Mouse (Mus musculus) kidney, adult 9 months (tissue): Measurements from ENCODE around the gene Slfn3.
"Not testable (repeated sequence)": the region's sequence is repeated elsewhere in the genome, so short reads cannot be mapped to it uniquely, and the experiment has no call there.

Experiments
- DNase-seq: peaks from one replicate; pipeline ENCODE4 v3.0.0; 2022

Gene Slfn3

DNA sequence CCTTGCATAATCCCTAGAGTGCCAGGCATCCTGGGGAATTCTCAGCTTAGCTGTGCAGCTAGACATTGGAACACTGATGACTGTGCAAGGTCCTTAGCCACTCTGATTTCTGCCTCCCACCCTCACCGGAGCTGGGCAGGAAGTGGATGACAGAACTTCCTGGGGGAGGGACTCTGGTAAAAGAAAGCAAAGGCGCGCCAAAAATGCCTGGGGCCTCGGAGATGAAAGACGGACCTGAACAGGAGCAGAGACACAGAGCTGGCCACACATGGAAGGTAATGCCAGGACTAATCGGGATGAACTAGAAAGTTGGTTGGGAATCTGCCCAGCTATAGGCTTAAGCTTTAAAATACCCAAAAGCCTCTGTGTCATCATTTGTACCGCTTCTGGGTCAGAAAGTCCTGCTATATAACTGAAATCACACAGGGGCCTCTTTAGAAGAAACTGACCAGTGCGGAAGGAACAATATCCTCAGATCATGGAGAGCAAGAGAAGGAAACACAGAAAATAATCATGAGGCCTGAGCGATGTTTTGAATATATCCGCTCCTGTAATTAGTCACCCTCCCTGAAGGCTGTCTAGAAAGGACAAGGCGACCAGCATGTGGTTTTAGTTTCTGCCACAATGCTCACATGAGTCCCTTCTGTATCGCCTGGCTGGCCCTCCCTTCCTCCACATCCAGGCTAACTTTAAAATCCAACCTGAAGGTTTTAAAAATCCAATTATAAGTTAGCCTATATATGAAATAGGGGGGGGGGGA is at the start of gene Slfn3:
Gene Slfn3 (plus strand): TSS at position 197 of the 760 bp plus-strand sequence.
- DNase-seq = peak; percentile 45

DNA sequence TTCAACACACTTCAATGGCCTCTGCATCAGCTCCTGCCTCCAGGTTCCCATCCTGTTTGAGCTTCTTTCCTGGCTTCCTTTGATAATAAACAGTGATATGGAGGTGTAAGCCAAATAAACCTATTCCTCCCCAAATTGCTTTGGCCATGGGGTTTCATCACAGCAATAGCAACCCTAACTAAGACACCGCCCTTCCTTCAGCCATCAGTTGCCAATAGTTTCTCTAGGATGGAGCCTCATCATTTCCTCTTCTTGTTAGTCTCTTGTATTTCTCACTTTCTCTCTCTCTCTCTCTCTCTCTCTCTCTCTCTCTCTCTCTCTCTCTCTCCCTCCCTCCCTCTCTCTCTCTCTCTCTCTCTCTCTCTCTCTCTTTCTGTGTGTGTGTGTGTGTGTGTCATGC is 42.2 kb upstream of the Slfn3 start:
- not testable (repeated sequence) for DNase-seq

DNA sequence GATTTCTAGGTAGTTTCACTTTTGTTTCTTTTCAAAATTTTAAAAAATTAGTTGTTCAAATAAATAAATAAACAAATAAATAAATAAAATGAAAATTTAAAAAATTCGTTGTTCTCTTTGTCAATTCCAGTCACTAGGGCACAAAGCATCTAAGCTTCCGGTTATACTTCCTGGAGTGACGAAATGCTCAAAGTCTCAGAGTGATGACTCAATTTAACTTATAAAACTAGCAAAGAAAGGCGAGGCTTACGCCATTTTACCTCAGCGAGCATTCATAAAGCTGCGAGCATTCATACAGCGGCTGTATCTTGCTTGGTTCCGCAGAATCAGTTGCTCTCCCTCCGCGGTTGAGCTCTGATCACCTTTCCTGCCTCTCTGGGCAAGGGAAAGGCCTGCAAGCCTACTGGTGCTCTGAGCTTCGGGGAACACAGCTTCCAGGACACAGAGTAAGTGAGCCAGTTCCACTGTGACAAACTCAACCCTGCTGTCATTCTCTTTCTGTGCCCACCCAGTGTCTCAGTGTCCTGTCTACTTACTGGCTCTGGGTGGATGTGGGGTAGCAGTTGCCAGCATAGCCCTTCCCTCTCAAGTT is 16.1 kb upstream of the Slfn3 start, which contains the start of gene Slfn4:
Gene Slfn4 (plus strand): TSS at position 239 of the 592 bp plus-strand sequence.
- no peak for DNase-seq

DNA sequence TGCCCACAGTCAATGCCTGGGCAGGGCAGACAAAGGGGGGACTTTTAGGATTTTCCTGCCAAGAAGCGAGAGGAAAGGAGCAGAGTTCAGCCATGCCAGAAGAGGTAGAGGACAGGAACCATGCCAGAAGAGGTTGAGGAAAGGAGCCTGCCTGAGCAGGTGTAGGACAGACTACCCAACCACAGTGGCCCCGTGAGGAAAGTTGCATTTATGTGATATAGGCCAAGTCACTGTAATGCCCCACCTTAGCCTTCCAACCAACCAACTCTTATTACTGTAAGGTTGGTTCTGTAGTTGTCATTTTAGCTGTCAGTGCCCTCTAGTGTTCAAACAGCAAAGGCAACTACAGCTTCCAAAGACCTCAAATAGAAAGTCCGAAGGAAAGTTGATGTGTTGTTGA is 871 bp downstream of the Slfn3 start:
- DNase-seq = peak; percentile 39

DNA sequence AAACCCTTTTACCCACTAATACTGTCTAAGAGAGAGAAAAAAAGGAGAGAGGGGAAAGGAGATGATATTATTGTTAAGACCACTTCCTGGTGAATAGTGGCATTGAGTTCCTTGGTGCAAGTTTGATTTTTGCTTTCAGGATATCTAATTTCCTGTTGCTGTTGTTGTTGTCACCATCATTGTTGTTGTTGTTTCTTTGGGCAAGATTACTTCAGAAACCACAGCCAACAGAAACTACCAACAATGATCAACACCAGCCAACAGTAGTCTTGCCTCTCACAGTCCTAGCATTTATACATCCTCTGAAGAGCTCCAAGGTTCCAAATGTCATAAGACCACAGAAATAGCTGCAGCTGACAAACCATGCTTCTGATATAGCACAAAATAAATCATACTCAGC is 13.9 kb downstream of the Slfn3 start:
- no peak for DNase-seq

DNA sequence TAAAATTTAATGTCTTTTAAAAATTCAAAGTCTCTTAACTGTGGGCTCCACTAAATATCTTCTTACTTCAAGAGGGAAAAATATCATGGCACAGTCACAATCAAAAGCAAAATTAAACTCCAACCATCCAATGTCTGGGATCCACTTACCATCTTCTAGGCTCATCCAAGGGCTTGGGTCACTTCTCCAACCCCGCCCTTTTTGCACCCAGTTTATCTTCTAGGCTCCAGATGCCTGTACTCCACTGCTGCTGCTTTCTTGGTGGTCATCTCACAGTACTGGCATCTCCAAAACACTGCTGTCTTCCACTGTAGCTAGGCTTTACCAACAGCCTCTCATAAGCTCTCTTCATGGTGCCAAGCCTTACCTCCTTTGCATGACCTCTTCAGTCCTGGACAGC is 25.0 kb downstream of the Slfn3 start:
- no peak for DNase-seq

DNA sequence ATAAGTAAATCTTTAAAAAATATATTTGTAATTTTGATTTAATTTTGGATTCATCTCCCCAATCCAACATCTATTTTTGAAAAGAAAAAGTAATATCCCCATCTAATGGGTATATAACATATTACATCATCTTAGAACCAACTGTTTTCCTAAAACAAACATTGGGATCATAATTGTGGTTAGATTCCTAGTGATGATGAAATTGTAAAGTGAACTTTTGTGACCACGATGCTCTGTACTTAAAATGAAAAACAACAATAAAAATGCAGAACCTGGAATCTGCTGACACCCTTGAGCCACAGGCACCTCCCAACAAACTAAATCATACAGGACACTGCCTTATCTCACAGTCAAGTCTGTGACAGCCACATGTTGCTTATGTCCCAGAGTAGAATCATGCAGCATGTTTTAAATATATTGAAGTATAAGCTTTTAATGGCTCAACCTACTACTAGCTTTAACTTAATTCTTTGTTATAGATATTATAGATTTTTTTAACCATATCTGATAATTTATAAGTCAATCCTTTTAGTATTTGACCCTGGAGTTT is 30.3 kb downstream of the Slfn3 start:
- DNase-seq = no peak

DNA sequence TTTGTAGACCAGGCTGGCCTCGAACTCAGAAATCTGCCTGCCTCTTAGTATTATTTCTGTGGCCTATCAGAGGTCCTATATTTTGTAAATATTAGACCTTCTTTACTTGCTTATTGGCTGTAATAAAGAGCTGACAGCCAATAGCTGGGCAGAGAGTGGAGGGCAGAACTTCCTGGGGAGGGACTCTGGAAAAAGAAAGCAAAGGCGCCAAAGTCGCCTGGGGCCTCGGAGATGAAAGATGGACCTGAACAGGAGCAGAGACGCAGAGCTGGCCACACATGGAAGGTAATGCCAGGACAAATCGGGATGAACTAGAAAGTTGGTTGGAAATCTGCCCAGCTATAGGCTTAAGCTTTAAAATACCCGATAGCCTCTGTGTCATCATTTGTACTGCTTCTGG is 32.2 kb downstream of the Slfn3 start:
- peak; percentile 4 for DNase-seq

DNA sequence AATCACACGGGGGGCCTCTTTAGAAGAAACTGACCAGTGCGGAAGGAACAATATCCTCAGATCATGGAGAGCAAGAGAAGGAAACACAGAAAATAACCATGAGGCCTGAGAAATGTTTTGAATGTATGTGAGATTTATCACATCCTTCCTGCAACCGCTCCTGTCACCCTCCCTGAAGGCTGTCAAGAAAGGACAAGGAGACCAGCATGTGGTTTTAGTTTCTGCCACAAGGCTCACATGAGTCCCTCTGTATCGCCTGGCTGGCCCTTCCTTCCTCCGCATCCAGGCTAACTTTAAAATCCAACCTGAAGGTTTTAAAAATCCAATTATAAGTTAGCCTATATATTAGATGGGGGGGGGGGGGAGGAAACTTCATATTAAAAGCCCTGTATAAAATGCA is 32.7 kb downstream of the Slfn3 start:
- DNase-seq = not testable (repeated sequence)

DNA sequence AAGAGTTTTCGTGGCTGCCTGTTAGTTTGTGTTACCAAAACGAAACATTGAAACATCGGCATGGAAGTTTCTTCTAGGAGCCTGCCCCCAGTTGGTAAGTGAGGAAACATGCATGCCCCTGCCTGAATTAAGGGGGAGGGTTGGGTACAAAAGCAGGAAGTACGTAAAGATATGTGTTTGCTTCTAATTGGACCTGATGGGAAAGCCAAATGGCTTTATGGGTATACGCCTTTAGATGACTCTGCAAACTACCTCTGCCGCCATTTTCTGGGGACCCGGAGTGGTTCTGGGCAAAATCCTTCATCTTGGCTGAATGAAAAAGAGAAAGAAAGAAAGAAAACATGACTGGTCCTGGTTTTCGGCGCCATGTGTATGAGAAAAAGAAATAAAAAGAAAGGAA is 33.1 kb downstream of the Slfn3 start:
- peak; percentile 3 for DNase-seq

DNA sequence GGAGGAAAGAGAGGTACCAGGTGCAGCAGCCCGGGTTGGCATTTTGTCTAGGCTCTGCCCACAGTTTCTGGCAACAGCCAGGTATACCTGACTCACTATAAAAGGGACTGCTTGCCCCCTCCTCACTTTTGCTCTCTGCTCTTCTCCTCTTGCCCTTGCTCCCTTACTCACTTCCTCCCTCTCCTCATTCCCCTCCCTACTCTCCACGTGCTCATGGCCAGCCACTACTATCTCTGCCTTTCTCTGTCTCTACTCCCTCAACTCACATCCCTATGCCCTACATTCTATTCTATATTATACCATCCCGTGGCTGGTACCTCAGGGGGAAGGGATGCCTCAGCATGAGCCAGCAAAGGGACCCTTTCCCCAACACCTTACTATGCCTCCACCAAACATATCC is 33.6 kb downstream of the Slfn3 start:
- DNase-seq = no peak

DNA sequence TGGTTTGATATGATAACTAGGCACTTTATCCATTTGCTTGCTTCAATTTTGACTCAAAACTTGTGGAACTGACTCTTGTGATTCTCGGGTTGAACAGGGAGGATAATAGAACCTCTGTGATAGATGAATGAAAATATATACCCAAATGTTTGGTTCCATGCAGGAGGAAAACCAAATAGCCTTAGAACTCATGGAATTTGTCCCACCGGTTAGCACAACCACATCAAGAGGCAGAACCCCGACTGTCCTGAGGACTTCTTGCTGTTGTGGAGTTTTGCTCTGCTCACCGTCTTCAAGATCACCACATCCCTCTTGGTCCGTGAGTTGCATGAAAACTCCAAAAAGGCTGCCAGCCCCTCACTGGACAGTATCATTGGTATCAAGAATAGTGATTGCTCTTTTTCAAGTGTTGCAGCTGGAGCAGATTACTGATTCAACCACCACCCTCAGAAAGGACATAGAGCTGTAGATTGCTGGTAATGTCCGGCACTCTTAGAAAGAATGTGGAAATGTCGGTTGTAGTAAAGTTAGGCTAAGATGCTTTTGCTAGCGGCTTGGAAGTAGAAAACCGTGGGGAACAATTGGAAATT is 34.3 kb downstream of the Slfn3 start:
- DNase-seq = no peak

DNA sequence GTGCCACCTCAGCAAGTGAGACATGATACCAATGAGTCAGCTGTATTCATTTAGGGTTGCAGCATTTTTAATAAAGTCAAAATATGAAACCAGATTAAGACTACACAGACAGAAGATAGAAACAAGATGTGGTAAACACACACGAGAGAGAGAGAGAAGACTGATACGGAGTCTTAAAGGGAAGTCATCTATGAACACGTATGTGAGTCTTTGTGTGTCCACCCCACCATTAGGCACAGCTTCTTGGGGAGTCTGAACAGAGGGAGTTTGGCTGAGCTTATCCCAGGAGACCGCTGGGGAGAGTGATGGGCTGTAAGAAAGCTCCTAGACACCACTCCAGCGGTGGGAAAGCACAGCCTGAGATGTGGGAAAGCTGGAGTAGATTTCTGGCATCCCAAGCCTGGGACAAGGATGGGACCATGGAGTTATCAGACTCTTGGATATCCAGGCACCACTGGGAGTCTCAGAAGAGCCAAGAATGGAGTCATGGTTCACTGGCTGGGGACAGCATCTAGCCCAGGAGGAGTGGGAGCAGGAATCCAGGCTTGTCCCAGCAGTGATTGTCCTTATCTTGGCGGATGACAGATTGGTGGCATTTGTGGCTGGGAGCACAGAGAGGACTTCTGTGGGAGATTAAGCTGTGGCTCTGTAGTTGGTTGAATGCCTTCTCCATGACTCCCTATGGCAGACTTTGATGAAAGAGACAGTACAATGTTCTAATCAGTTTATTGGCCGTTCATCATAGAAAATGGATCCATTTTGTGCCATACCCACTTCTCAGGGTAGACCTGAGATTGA is 37.0 kb downstream of the Slfn3 start:
- DNase-seq = no peak

DNA sequence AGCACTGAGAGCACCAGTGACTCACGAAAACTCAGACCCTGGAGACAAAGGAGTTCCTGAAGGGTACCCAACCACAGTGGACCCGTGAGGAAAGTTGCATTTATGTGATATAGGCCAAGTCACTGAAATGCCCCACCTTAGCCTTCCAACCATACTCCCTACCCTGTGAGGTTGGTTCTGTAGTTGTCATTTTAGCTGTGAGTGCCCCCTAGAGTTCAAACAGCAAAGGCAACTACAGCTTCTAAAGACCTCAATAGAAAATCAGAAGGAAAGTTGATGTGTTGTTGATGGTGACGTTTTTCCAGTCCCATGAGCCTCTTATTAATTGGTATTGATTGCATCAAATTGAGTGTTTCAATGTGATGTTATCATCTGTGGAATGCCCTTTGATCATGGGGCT is 39.8 kb downstream of the Slfn3 start:
- DNase-seq = peak; percentile 20

DNA sequence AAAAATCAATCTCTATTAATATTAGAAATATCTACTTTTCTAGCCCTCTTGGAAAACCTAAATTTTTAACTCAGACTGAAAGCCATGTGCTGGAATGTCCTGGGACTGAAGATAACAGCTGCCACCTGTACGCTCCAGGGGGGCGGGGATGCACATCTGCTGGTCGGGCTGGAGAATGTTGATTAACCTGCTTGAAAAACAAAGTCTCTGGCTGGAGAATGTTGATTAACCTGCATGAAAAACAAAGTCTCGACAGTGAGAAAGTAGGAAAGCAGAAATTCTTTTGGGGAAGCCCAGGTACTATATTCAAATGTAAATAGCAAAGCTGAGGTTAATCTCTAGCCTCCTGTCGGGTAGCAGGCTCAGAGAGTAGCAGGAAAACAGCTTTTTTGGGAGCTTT is 42.5 kb downstream of the Slfn3 start:
- DNase-seq = not testable (repeated sequence)

DNA sequence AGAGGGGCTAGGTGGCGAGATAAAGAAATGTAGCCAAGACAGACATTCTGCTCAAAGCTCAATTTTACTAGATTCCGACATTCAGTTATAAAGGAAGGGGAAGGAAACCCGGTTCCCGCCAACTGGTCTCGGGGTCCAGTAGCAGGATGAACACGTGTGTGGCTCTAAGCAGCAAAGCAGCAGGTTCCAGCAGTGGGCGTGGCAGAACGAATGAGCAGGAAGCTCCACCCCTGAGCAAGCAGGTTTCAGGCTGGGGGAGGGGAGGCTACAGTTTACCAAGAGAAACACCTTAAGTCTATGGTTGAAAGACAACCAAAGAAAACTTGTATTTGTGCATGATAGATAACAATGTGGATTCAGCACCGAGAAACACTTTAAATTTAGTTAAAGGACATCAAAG is 46.3 kb downstream of the Slfn3 start:
- not testable (repeated sequence) for DNase-seq

DNA sequence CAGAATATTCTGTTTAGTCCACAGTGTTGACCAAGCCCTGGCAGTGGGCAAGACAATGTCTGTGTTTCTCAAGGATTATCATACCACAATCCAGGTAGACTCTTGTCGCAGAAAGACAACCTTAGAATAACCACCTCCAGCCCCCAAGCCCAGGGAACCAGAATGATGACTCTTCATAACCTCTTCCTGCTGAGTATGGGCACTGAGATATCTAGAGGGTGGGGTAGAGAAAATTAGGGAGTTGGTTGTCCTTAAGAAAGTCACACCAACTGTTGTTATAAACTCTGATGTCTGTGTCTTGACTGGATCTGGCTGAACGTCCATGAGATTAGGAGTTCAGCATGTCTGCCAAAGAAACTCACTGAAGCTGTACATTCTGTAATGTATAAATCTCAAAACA is 47.3 kb downstream of the Slfn3 start:
- no peak for DNase-seq

DNA sequence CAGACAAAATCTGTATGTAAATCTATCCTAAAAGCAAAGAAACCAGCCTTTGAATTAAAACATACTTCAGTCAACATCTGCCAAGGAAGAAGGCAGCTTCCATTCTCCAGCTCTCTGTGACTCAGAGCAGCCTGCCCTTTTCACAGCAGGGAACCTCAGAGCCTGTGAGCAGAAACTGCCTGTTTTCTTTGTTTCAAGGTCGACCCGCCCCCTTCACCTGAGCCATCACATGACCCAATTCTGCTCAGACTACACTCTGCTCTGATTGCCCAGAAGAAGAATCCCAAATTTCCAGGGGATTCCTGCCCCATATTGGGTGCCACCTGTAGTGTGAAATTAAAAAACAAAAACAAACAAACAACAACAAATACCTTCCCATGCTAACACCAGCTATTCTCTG is 48.7 kb downstream of the Slfn3 start:
- no peak for DNase-seq

DNA sequence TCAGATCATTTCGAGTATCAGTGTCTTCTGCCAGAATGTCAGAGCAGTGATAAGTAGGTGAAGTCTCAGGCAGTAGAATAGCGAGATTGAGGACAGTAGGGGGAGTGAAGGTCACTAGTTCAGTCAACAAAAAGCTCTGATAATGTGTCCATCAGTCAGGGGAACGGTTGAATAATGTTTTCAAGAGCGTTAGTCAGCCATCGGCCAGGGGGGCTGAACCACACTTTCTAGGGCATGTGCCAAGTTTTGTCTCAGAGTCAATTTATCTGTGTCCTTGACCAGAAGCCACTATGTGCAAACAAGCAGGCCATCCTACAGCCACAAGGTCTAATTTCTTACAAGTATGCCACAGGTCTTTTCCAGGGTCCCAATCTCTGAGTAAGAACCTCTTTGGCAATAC is 66.1 kb downstream of the Slfn3 start:
- DNase-seq = not testable (repeated sequence)

DNA sequence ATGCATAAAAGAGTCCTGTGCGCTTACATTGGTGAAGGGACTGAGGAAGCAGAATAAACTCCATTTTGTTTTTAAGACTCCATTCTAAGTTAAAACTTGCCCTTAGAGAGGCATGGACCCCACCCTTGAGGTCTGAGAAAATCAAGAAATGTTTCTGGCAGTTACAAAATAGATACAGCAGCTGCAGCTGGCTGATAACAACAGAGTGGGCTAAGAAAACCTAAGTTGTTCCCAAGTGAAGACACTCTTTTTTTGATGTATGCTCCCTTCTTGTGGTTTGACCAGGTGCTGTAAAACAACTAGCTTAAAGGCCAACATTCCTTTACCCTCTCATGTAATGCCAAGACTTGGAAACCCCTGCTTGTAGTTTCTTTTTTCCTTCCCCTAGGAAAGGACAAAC is 71.5 kb downstream of the Slfn3 start:
- no peak for DNase-seq

DNA sequence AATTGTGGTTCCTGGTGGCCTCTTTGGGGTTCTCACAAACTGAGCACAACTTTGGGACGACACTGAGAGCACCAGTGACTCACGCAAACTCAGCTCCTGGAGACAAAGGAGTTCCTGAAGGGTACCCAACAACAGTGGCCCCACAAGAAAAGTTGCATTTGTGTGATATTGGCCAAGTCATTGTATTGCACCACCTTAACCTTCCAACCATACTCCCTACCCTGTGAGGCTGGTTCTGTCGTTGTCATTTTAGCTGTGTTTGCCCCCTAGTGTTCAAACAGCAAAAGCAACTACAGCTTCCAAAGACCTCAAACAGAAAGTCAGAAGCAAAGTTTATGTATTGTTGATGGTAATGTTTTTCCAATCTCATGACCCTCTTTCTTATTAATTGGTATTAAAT is 72.0 kb downstream of the Slfn3 start:
- no peak for DNase-seq
